Mouse (Mus musculus) thymus, adult 2 months (tissue): ENCODE data around the gene Ptprj.

Experiments
- CTCF ChIP-seq: fragments of 200-500 bp; IDR thresholded peaks from 2 replicates; pipeline ENCODE4 v1.5.1; 2012; ENCODE audit warnings: mild to moderate bottlenecking, control low read depth, low read length, moderate library complexity, borderline replicate concordance; ENCODE audit not compliant: control insufficient read depth, poor library complexity, insufficient read depth; ENCODE audit errors: extremely low read depth
- POLR2A ChIP-seq: fragments of 200-500 bp; IDR thresholded peaks from 2 replicates; pipeline ENCODE4 v1.6.1; 2012; ENCODE audit warnings: mild to moderate bottlenecking, low read length, control low read depth, moderate library complexity; ENCODE audit not compliant: control insufficient read depth, poor library complexity, insufficient read depth; ENCODE audit errors: extremely low read depth

DNA sequence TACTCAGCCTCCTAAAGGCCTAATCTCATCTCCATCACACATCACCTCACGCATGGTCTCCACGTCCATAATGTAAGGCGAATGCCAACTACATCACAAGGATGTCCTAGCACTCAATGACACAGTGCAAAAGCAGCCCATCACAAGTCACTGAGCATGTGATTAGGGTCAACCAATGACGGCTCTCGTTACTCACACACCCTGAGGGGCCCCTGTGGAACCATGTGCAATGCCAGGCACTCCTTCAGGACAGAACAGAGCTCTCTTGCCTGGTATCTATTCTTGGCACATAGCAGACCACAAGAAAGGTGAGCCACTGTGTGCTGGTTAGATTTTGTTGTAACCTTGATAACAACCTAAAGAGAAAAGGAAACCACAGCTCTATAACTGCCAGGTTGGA lies 116.7 kb downstream of the Ptprj start:
- no peak for TF ChIP-seq POLR2A
- no peak for TF ChIP-seq CTCF
